Mouse (Mus musculus): ENCODE measurements around the gene Iqck.

- TF ChIP-seq MAFK (IDR thresholded peaks at IDR 0.05; ENCODE audit: insufficient read depth, low read depth, low read length) (no peak), HCFC1 (IDR thresholded peaks at IDR 0.05; ENCODE audit: borderline replicate concordance, insufficient read depth, low read length) (no peak)
Measured at GRCm38 (mm10) chr7:118887303-118888055, 31.9 kb downstream of the Iqck start.

Data from ES-E14 (cell line).